Mouse (Mus musculus): ENCODE results near the gene Plcb1.

- TF ChIP-seq CTCF (IDR thresholded peaks at IDR 0.05; ENCODE audit: extremely low read depth, insufficient read depth, low read length) (no peak), POLR2A (IDR thresholded peaks at IDR 0.05; ENCODE audit: extremely low read depth, insufficient read depth, low read length) (no peak)
Observed at GRCm38 (mm10) chr2:135072503-135072902, 286.6 kb downstream of the Plcb1 start.
